Mouse (Mus musculus) urinary bladder, adult 18-20 months (tissue): ENCODE measurements at regions not wholly inside any gene's neighbourhood (a gene's known extent, or its start where the extent isn't known, plus 50 kb on each side); places are given as distances from the start of the nearest gene placed in this dataset.

Source experiments
- DNase-seq, 2 experiments: peaks; one replicate each; pipeline ENCODE4 v3.0.0; 2022; ENCODE audit warnings: low spot score in 2 of 2, mixed read lengths in 2 of 2

GRCm38 (mm10) chr5:91828481-91828880 is 134.4 kb downstream of the Rchy1 start:
- no peak for DNase-seq

- no peak for DNase-seq
Measured at GRCm38 (mm10) chr5:91826636-91827035, 136.2 kb downstream of the Rchy1 start.

GRCm38 (mm10) chr5:91822844-91823576 is 139.9 kb downstream of the Rchy1 start:
- DNase-seq: no peak

- no peak for DNase-seq
Measured at GRCm38 (mm10) chr5:91818800-91819199, 144.1 kb downstream of the Rchy1 start.

- DNase-seq: no peak
Measured at GRCm38 (mm10) chr5:91818195-91818594, 144.7 kb downstream of the Rchy1 start.

- no peak for DNase-seq
Measured at GRCm38 (mm10) chr5:91816376-91816950, 146.4 kb downstream of the Rchy1 start.

- DNase-seq: no peak
Measured at GRCm38 (mm10) chr5:91814956-91815355, 147.9 kb downstream of the Rchy1 start.

GRCm38 (mm10) chr5:91814417-91814762 is 148.5 kb downstream of the Rchy1 start:
- no peak for DNase-seq

- no peak for DNase-seq
Measured at GRCm38 (mm10) chr5:91813547-91814416, 149.1 kb downstream of the Rchy1 start.

GRCm38 (mm10) chr5:91807070-91808065 is 155.5 kb downstream of the Rchy1 start:
- DNase-seq: no peak

- DNase-seq: no peak
Measured at GRCm38 (mm10) chr5:91801297-91801980, 161.4 kb downstream of the Rchy1 start.

- DNase-seq: no peak
Measured at GRCm38 (mm10) chr5:91797362-91797761, 165.5 kb downstream of the Rchy1 start.

- no peak for DNase-seq
Measured at GRCm38 (mm10) chr5:91792732-91793131, 170.1 kb downstream of the Rchy1 start.

- DNase-seq: no peak
Measured at GRCm38 (mm10) chr5:91790412-91790811, 172.5 kb downstream of the Rchy1 start.

- DNase-seq: no peak
Measured at GRCm38 (mm10) chr5:91783966-91784365, 178.9 kb downstream of the Rchy1 start.

- DNase-seq: no peak
Measured at GRCm38 (mm10) chr5:91776971-91777370, 185.9 kb downstream of the Rchy1 start.

GRCm38 (mm10) chr5:91774065-91774464 is 188.8 kb downstream of the Rchy1 start:
- DNase-seq: no peak

- no peak for DNase-seq
Measured at GRCm38 (mm10) chr5:91767886-91768285, 195.0 kb downstream of the Rchy1 start.

GRCm38 (mm10) chr5:91767060-91767459 is 195.8 kb downstream of the Rchy1 start:
- DNase-seq: no peak

- no peak for DNase-seq
Measured at GRCm38 (mm10) chr5:91764621-91765020, 198.2 kb downstream of the Rchy1 start.

GRCm38 (mm10) chr5:91762589-91762988 is 200.3 kb downstream of the Rchy1 start:
- no peak for DNase-seq
